Mouse (Mus musculus) 416B (cell line): ENCODE data around the gene Galnt16.

Experiments
- DNase-seq: peaks from one replicate; pipeline ENCODE4 v3.0.0; 2011; ENCODE audit warnings: low read depth

Gene Galnt16

GRCm38 (mm10) chr12:80668391-80668790, 150.3 kb downstream of the Galnt16 start:
- peak; percentile 64 for DNase-seq

GRCm38 (mm10) chr12:80673170-80673569, 155.1 kb downstream of the Galnt16 start:
- DNase-seq: peak; percentile 76
